Mouse (Mus musculus): ENCODE results near the gene Ssx2ip.
A peak's percentile ranks its signal among the peaks of the same experiment; 100 is the strongest.

Ssx2ip gene

DNA sequence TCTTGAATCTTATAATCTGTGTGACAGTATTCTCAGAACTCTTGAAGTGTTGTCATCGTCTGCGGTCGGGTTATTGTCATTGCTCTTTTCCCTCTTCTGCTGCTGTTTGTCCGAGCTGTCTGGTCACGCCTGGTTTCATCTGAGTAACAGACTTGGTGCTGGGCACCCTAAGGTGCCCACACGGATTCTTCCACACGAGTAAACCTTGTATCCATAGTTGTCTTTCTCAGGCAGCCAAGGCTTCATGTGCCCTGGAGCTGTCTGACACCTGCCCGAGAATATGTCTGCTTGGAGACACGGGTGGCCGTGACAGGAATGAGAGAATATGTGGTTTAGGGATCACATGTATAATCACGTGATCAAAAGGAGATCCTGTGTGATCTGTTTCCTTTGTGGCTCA is 31.1 kb downstream of the Ssx2ip start:
- no peak for DNase-seq (ENCODE audit: low spot score)

DNA sequence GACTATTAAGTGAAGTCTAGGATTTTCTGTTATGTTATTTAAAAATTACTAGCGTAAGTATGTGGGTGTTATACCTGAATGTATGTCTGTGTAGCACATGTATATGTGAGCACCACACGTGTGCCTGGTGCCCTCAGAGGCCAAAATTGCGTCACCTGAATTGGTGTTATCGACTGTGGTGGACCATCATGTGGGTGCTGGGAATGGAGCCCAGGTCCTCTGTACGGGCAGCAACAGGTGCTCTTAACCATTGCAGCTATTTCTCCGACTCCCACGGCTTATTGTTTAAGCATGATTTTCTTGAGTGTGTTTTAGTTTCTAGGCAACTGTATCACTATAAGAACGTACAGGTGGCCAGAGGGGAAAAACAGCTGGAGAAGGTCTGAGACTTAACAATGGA is 31.7 kb downstream of the Ssx2ip start:
- DNase-seq (ENCODE audit: low spot score) = no peak

DNA sequence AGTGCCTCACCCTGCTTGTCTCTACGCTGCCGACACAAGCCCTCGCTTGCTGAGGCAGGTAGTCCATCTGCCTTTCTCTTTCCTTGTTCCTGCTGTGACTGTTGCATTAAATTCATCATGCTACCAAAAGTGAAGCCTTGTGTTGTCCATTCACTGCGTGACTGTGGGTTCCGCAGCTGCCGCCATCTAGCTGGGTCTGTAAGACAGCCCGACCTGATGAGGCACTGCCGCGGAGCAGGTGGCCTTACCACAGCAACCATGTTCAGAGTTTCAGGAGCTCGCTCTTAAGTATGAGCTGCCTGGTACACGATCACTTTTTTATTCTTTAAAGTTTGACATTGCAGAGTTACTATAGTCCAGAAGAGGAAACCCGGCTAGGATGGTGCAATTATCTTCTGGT is 35.6 kb downstream of the Ssx2ip start:
- no peak for DNase-seq (ENCODE audit: low spot score)

DNA sequence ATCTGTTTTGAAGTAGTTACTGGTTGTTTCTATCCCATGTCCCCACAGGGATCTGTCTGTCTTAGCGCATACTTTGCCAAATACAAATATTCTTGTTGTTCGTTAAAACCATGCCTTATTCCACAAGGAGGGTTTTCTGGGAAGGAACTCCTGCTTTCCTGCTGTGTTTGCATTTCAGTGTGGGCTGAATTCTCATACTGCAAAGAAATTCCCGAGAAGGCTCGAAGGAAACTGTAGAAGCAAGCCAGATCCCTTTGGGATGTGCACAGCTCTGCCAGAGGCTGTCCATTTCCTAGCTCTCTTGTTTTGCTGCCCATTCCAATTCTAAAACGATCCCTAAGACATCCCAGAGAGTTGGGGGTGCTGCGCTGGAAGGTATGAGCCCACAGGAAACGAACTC is 36.0 kb downstream of the Ssx2ip start:
- DNase-seq (ENCODE audit: low spot score) = no peak

DNA sequence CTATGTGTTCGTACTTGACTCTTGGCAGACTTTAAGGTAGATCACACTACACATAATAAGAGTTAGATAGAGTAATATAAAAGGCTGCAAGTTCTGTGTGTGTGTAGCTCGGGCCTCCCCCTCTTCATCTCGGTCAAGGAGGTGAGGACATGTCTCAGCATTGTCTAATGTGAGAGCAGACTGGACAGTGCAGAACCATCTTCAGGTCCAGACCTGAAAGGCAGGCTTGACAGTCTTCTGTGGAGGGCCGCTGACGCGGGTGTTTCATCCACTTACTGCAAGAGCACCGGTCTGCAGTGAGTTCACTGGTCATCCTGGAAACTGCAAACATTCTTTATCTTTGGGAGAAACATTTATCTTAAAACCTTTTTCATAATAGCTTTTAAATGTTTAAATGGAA is 38.0 kb downstream of the Ssx2ip start:
- no peak for DNase-seq (ENCODE audit: low spot score)

DNA sequence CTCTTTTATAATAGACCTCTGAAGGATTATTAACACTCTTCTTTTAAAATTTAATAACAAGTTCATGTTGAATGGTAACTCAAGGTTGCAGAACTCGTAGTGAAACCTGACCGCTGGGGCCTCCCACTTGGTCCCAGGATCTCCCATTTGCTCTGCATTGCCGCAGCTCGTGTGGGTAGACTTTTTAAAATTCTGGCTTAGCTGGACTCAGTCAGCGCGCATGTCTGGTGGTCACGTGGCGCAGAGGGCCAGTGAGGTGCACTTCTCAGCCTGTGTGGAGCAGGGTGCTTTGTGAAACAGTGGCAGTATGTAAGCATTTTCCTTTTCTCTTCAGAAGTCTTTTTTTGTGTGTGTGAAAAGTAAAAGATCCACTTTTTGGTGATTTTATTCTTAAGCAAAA is 38.5 kb downstream of the Ssx2ip start:
- no peak for DNase-seq (ENCODE audit: low spot score)

DNA sequence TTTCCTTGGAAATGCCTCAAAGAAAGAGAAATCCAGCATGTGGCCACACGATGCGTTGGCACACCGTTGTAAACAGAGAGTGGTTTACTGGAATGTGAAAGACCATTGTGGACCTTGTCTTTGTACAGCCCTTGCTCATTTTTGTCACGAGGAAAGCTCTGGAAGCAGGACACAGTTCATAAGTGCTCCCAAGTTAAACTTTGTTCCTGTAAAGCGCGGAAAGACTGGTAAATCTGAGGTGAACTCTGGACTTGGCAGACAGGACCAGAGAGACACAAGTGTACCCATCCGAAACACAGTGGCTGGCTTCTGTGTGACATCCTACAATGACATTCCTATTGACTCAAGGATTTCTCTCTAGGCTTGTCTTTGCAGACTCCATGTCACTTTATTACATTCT is 38.9 kb downstream of the Ssx2ip start:
- no peak for DNase-seq (ENCODE audit: low spot score)

DNA sequence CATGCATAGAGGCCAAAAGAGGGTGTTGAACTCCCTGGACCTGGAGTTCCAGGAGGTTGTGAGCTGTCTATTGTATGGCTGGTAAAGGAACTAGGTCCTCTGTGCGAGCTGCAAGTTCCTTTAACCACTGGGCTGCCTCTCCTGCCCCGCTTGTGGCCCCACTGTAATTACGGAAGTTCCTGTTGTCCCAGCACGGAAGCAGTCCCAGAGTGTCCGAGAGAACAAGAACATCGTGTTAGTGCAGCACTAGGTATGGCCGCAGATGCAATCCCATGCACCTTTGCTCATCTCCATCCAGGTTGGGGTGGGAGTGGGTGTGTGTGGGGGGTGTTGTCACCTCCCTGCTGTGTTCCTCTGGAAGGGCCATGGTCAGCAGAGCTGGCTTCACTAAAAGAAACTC is 40.4 kb downstream of the Ssx2ip start:
- DNase-seq (ENCODE audit: low spot score) = no peak

DNA sequence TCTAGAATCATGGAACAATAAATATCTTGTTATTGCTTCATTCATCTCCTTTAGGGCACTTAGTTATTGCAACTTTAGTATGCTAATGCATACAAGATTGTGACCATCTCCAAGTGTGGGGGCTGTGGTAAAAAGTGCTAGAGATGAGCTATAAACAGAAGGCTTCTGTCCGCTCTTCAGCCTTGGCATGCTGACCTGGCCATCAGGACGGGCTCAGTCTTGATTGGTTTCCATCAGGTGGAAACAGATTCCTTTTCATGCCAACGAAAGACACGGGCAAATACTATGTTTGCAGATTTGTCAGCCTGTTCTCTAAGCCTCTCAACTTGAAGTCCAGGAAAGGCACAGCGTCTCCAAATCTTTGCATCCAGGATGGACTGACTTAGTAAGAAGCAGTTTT is 42.7 kb downstream of the Ssx2ip start:
- no peak for DNase-seq (ENCODE audit: low spot score)

DNA sequence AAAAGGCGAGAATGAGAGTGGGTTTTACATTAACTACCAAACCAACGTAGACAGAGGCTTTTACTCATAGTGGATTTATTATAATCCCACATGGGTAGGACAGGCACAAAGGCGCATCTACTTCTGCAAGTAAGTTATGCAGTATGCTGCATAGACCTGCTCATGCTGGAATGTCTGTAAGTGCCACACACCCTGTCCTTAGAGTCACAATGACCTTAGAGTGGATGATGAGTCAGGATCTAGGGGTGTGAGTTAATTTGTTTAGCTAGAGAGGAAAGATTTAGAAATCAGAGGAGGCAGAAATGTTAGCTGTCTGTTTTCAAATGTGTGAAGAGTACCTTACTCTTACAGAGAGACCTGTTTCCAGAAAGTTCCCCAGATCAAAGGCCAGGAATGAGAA is 43.2 kb downstream of the Ssx2ip start:
- no peak for DNase-seq (ENCODE audit: low spot score)

DNA sequence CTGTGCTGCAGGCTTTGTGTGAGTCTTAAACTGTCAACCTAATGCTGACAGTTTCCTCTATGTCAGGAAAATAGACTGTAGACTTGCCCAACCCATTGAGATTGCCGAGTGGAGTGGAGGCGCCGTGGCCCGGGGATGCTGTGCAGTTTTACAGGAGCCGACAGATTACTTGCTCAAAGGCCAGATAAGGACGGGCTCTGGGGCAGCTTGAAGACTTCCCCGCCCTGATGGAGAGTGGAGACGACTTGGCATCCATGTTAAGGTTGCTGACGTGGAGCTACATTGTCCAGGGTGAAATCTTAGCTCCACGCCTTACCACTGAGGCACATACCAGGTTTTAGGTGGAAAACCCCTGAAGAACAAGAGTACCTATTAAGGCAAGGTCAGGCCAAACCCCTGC is 43.9 kb downstream of the Ssx2ip start:
- DNase-seq (ENCODE audit: low spot score) = no peak

DNA sequence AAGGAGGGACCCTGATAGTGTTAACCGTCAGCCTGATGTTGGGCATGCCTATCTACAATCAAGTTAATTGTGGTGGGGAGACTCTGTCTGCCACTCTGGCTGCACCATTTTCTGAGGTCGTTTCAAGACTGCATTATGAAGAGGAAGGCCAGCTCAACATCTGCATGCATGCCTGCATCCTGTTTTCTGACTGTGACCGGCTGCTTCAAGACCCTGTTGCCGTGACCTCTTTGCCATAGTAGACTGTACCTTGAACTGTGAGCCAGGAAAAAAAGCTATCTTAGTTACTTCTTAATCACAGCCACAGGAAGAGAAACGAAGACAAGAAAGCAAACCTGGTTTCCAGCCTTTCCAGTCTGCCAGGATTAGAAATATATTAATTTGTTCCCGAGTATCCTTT is 44.5 kb downstream of the Ssx2ip start:
- no peak for DNase-seq (ENCODE audit: low spot score)

DNA sequence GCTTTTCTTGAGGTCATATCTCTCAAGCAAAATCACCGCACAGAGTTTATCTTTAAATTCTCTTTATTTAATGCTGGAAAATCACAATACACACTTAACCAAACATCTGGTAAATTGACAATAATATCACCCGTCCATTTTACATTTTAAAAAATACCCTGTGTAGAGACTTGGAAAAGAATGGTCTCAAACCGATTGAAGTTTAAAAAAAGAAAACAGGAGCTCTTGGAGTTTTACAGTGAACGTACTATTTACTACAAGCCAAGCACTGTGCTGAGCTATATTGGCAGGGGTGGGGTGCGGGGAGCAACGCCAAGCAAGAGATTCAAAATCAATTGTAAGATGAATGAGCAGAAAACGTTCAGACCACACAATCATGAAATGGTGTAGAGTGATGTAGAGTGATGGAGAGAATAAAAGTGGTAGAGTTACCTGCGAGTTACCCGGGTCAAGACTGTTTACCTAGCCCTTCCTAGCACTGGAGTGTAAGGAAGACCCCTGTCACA is 45.4 kb downstream of the Ssx2ip start, which contains the start of gene Ctbs:
Gene Ctbs, plus strand, starts transcription at position 51 of the 506 bp plus-strand sequence.
- no peak for DNase-seq (ENCODE audit: low spot score)

DNA sequence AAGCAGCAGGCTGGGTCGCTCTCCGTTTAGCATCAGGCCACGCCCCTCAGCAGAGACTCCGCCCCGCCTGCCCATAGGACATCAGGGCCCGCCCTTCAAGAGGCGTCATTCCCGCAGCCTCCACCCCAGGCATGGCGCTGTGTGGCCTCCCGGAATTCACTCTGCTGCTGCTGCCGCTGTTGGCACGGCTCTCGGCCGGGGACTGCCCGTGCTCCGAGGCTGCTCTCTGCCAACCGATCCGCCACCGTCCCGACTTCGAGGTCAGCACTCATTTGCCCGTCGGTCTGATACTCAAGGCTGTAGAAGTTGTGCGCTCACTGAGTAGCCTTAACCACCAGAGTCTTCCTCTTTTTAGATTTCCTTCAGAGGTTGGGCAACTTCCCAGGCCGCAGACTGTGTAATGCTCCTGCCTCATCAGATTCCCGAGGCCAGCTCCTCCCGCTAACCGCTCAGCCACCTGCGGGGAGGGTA is 46.0 kb downstream of the Ssx2ip start:
- DNase-seq (ENCODE audit: low spot score) = peak; percentile 82

DNA sequence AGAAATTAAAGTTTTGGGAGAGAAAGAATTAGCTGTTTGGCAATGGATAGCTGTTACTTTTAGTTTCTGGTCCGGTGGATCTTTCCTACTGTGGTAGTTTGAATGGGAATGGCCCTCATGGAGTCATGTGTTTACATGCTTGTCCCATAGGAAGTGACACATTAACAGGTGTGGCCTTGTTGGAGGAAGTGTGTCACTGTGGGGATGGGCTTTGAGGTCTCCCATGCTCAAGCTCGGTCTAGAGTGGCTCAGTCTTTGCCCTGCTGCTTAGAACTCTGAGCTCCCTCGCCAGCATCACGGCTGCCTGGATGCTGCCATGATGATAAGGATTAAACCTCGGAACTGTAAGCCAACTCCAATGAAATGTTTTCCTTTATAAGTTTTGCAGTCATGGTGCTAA is 46.9 kb downstream of the Ssx2ip start:
- DNase-seq (ENCODE audit: low spot score) = no peak

DNA sequence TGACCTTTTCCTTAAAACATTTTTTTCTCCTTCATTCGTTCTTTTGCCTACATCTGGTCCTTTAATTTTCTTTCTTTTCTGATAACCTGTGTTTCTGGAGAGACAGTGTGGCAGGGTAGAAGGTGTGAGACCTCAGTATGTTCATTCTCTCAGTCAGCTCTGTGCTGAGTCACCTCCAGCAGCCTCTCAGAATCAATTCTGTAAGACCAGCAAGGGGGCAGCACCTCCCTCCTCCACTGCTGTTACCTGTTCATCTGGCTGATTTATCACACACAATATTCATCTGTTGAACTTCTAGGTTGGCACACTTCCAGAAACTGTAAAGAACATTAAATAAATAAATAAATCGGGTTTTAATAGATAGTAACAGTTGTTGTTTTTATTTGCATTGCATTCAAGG is 58.5 kb downstream of the Ssx2ip start:
- no peak for DNase-seq (ENCODE audit: low spot score)

DNA sequence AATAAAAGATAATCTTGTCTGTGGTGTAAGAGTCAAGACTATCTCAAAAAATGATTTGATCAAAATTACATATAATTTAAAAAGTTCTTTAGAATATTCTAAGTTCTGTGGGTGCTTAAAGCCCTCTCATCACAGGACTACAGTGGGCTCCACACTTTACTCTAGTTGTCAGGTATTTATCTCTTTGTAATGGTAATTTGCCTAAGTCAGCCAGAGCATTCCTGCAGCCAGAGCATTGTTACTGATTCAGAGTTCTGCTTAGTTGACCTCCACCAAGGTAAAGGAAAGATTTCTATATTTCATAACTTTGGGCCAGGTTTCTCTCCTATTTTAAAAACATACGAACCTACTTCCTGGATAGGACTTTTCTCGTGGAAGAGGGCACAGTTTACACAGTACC is 64.8 kb downstream of the Ssx2ip start:
- DNase-seq (ENCODE audit: low spot score) = no peak

DNA sequence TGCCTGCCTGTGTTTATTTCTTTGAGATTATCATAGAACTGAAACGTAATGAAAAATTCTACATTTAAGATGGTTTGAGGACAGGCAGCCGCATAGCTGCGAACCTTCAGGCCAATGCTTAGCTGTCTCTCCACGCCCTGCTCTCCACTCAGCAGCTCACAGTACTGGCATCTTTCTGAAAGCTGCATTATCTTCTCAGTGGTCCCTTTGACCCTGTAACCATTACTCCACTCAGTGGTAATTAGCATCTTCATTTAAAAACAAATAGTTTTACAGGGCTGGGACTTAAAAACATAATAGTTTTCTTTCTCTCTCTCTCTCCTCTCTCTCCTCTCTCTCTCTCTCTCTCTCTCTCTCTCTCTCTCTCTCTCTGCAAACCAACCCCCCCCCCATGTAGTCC is 68.2 kb downstream of the Ssx2ip start:
- no peak for DNase-seq (ENCODE audit: low spot score)

DNA sequence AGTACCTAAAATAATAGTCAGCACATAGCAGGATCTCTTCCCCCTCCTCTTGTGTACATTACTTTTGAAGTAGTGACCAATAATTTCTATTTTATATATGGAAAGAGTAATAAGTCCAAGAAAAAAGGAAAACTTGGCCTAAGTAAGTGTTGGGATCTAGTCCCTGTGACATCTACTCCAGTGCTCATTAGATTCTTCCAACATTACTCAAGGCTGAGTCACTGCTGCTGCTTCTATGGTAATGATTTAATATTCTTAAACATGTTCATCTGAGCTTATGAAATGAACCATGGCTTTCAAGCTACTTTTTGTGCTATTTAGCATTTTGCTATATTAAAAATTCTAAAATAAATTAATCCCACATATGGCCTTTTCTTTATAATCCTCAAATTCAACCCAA is 69.3 kb downstream of the Ssx2ip start:
- no peak for DNase-seq (ENCODE audit: low spot score)

DNA sequence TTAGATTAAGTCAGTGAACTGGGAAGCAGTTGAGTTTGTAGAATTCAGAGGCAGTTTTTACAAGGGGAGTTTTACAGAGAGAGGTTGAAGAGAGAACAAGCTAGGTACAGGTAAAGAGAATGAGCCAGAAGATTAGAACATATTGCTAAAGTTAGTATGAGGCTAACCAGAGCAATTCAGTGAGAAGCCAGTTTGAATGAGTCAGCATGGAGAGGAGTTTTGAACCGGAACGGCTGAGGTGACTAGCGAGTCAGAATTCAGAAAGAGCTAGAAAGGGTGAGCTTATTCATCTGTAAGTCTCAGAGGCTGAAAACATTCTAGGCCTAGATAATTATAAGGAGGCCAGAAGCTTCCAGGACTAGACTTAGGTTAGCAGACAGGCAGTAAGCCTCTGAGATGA is 70.0 kb downstream of the Ssx2ip start:
- no peak for DNase-seq (ENCODE audit: low spot score)

DNA sequence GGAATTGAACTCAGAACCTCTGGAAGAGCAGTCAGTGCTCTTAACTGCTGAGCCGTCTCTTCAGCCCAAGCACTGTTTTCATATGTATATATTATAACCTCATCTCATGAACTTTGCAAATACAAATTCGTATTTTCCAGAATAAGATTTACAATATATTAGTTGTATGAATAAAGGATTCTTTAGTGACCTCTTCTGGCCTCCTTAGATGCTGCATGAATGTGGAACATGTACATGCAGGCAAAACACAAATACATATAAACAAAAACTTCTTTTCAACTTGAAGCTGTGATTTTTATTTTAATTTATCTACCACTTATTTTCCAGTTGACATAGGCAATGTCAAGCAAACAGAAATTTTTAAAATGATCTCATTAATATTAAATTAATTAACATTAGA is 77.6 kb downstream of the Ssx2ip start:
- no peak for DNase-seq (ENCODE audit: low spot score)

DNA sequence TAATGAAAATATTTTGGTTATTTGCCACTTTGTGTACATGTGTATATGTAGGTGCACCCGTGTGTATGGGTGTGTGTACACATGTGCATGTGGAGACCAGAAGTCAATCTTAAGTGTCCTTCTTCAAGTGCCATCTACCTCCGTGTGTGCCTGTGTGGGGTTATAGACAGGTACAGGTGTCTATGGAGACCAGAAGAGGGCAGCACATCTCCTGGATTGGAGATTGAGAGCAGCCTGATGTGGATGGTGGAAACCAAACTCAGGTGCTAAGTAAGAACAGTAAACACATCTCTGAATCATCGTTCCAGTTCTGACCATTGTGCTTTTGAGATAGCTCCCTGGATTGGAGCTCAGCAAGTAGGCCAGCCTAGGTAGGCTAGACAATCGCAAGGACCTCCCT is 82.0 kb downstream of the Ssx2ip start:
- no peak for DNase-seq (ENCODE audit: low spot score)

Measured in ovary, postnatal 14 days (tissue).